Mouse (Mus musculus) testis, adult 2 months (tissue): Measurements from ENCODE around the gene Thsd7b. TPM values are rescaled to one million over a fixed set of nuclear protein-coding genes. Genes with fewer than 3 reads are reported as not detected.
"Not testable (repeated sequence)": the region's sequence is repeated elsewhere in the genome, so short reads cannot be mapped to it uniquely, and the experiment has no call there.

Experiments used
- H3K27ac ChIP-seq: fragments of 200-500 bp; 2 replicates; pipeline ENCODE4 v1.5.1; 2012; ENCODE audit warnings: low read depth, low read length; ENCODE audit not compliant: control insufficient read depth, insufficient read depth
- H3K27me3 ChIP-seq: fragments of 200-500 bp; 2 replicates; pipeline ENCODE4 v1.6.1; 2012; ENCODE audit warnings: mild to moderate bottlenecking, low read length, moderate library complexity; ENCODE audit not compliant: control insufficient read depth, insufficient read depth
- H3K36me3 ChIP-seq: fragments of 200-500 bp; 2 replicates; pipeline ENCODE4 v1.6.1; 2012; ENCODE audit warnings: mild to moderate bottlenecking, low read length; ENCODE audit not compliant: control insufficient read depth, insufficient read depth
- H3K4me1 ChIP-seq: fragments of 200-500 bp; 2 replicates; pipeline ENCODE4 v1.6.1; 2012; ENCODE audit warnings: low read length; ENCODE audit not compliant: control insufficient read depth, insufficient read depth
- H3K4me3 ChIP-seq: fragments of 200-500 bp; 2 replicates; pipeline ENCODE4 v1.5.1; 2012; ENCODE audit warnings: low read depth, mild to moderate bottlenecking, low read length, moderate library complexity, mixed read lengths; ENCODE audit not compliant: control insufficient read depth
- CTCF ChIP-seq: fragments of 200-500 bp; IDR thresholded peaks from 2 replicates; pipeline ENCODE4 v1.5.1; 2012; ENCODE audit warnings: low read depth, mild to moderate bottlenecking, inconsistent platforms, low read length, moderate library complexity; ENCODE audit not compliant: control insufficient read depth, insufficient read depth, insufficient replicate concordance
- POLR2A ChIP-seq: fragments of 200-500 bp; IDR thresholded peaks from 2 replicates; pipeline ENCODE4 v1.6.1; 2012; ENCODE audit warnings: low read depth, mild to moderate bottlenecking, inconsistent platforms, low read length, moderate library complexity; ENCODE audit not compliant: control insufficient read depth
- polyA plus RNA-seq: library from polyadenylated mRNA; depleted of rRNA; stranded (reverse); fragments of >200 nt; gene quantifications from 2 replicates; pipeline ENCODE4 v1.2.3, GENCODE M21; 2012

Gene Thsd7b
- polyA plus RNA-seq, 1 experiment = 9.7 TPM

DNA sequence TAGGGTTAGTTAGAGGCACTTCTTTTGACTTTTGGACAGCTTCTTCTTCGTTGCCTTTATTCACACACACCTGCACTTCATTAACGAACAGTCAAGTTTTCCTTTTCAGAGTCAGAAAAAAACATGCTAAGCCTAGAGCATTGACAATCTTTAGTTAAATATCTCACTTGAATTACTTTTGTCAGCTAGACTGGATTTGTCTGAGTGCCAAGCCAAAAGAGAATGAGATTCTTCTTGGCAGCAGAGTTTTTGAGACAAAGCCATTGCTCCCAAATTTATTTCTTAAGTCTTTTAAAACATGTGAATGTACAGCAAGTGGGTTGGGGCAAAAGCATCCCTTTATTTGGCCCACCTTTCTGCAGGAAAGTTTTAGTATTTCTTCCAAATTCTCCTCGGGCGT, 362.0 kb downstream of the Thsd7b start:
- Histone ChIP-seq H3K4me3 (no peak overlapping the region), H3K27me3 (no peaks in the 10 kb centered on the region), H3K4me1 (no peaks in the 10 kb centered on the region), H3K27ac (no peak overlapping the region), H3K36me3 (no peaks in the 10 kb centered on the region)
- no peak for TF ChIP-seq CTCF
- no peak for TF ChIP-seq POLR2A

DNA sequence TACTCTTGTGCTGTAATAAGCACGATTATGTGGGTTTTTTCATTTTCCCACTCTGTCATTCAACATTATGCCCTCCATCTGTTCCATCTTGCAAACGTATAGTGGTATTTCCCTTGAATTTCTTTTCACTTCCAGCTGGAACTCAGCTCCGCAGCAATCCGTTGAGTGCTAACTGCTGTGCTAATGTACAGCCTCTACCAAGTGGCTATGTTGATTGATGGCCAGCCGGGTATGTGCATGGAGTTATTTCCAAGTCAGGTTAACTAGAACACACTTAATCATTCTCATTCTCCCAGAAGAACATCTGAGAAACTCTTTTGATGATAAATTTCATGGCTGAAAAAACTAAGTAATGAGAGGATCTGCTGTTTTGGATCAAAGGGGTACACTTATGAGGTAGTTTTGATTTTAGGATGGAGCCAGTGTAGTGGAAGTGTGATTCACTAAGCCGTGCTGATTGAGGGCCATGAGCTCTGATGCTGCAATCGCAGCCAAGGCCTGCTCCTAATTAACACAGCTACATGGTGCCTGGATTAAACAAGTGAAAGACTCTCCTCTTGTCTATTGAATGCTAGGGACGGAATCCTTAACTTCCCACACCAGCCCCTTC, 371.3 kb downstream of the Thsd7b start:
- TF ChIP-seq CTCF = no peak
- no peak for TF ChIP-seq POLR2A
- no peaks in the 10 kb centered on the region for H3K4me1 ChIP-seq
- H3K36me3 ChIP-seq = no peaks in the 10 kb centered on the region
- H3K27ac ChIP-seq = no peak overlapping the region
- H3K4me3 ChIP-seq = no peak overlapping the region
- H3K27me3 ChIP-seq = no peaks in the 10 kb centered on the region

DNA sequence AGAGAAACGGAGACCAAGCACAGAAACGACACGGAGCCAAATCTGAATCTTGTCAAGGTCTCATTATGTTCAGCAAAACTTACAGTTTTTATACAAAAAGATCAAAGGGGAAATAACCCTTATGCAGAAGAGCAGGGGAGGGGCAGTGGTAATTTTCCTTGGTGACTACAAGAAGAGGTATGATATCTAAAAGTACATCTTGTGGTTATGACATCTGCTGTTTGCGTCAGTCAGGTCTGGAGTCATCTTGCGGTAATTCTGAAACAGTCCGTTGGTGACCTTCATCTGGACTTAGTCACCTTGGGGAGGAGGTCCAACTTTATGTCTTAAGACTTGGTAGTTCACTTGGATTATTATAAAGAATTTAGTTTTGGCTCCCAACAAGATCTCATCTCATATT, 378.3 kb downstream of the Thsd7b start:
- not testable (repeated sequence) for H3K4me3 ChIP-seq, H3K4me1 ChIP-seq, H3K27ac ChIP-seq, H3K27me3 ChIP-seq, H3K36me3 ChIP-seq

DNA sequence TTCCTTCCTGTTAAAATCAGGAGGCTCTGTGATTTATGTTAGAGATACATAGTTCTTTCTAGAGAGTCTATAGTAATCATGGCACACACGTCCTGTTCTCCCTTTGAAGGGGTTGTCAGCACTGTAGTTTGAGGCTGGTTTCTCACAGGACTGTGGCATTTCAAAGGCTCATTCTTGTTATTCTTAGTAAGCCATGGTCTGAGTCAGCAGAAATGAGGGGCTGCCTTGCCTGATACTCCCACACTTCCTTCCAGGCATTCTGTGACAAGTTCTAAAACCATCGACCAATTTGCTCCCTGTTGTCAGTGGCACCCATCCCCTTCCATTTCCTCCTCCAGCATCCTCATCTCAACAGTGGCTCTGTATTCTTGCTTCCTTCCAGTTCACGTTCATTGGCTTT, 384.9 kb downstream of the Thsd7b start:
- Histone ChIP-seq H3K4me1 (no peaks in the 10 kb centered on the region), H3K36me3 (no peaks in the 10 kb centered on the region), H3K27me3 (no peaks in the 10 kb centered on the region), H3K4me3 (no peak overlapping the region), H3K27ac (no peak overlapping the region)
- TF ChIP-seq POLR2A (no peak), CTCF (no peak)

DNA sequence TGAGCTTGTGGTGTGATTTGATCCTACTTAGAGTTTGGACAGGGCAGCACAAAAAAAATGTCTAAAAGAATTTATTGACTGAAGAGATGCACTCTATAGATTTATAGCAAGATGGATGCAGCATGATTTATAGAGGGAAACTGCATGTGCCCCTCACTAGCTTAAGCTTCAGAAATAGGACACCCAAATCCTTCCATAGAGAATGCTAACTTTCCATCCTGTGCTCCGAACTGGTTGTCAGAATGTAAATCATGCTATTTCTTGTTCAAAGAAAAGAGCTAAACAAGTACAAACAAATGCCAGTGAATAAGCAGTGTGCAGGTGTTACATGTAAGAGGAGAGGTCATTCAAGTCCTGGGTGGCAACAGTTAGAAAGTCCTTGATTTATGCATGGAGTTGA, 402.8 kb downstream of the Thsd7b start:
- Histone ChIP-seq H3K27ac (no peak overlapping the region), H3K4me3 (no peak overlapping the region), H3K36me3 (no peaks in the 10 kb centered on the region), H3K27me3 (no peaks in the 10 kb centered on the region), H3K4me1 (no peaks in the 10 kb centered on the region)
- TF ChIP-seq POLR2A (no peak), CTCF (no peak)

DNA sequence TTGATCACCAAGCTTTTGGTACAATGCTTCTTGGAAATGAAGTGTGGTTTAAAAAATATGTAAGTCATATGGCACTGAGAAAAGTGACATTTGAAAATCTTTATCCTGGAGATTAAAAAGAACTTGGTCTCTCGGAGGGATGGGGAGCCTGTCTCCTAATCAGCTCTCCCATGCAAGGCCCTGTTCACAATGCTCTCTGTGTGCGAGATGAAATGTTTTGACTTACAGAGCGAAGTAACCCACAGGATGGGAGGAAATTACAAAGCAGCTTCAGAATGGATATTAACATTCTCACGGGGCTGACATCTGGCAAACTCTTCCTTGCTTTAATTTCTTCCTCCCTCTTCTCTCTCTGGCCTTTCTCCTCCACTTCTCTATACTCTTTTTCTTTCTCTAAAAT, 405.7 kb downstream of the Thsd7b start:
- TF ChIP-seq POLR2A = no peak
- TF ChIP-seq CTCF = no peak
- no peaks in the 10 kb centered on the region for H3K4me1 ChIP-seq
- H3K4me3 ChIP-seq = no peak overlapping the region
- H3K27ac ChIP-seq = no peak overlapping the region
- no peaks in the 10 kb centered on the region for H3K36me3 ChIP-seq
- H3K27me3 ChIP-seq = no peaks in the 10 kb centered on the region

DNA sequence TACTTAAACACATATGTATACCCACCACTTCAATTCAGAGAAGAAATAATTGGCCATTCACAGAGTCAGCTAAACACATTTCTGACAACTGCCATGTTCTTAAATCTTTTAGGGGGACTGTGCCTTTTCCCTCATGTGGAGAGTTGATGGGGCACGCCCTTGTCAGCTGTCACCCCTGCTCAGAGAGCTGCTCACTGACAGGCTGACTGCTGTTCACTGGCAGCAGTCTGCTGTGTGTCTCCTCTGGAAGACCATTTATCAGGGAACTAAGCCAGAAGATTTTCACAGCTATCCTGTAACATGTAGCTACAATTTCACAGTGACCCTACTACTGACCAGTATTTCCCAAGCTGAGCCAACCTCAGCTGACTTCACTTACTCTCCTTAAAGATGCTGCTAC, 432.6 kb downstream of the Thsd7b start:
- H3K36me3 ChIP-seq = no peaks in the 10 kb centered on the region
- H3K4me3 ChIP-seq = no peak overlapping the region
- TF ChIP-seq CTCF (no peak), POLR2A (no peak)
- H3K4me1 ChIP-seq = no peaks in the 10 kb centered on the region
- no peak overlapping the region for H3K27ac ChIP-seq
- H3K27me3 ChIP-seq = no peaks in the 10 kb centered on the region

DNA sequence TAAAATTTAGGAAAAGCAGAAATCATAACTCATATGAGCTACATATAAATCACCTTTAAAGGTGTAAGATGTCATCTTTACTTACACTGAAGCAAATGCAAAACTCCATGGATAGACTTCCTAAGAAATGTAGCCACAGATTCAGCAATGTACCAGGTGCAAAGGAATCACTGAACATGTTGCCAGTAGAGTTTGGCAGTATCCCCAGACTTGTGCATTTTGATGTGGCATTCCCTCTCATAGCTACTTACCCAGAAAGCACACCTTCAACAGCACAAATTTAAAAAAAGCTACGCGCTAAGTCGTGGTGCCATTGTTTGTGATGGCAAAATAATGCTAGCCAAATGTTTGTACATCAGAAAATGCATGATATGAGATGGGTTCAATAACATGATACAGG, 439.6 kb downstream of the Thsd7b start:
- Histone ChIP-seq H3K27me3 (no peaks in the 10 kb centered on the region), H3K4me1 (no peaks in the 10 kb centered on the region), H3K27ac (no peak overlapping the region), H3K36me3 (no peaks in the 10 kb centered on the region), H3K4me3 (no peak overlapping the region)
- TF ChIP-seq CTCF (no peak), POLR2A (no peak)
